Mouse (Mus musculus) cerebellum, adult 9-11 months (tissue): Measurements from ENCODE around the gene 4930519G04Rik.
"Not testable (repeated sequence)": the region's sequence is repeated elsewhere in the genome, so short reads cannot be mapped to it uniquely, and the experiment has no call there.

Experiments used
- DNase-seq: peaks from one replicate; pipeline ENCODE4 v3.0.0; 2022

4930519G04Rik gene

GRCm38 (mm10) chr5:114842674-114843073 is 10.8 kb upstream of the 4930519G04Rik start:
- DNase-seq: no peak

- DNase-seq: not testable (repeated sequence)
These were observed 9.1 kb upstream of the 4930519G04Rik start for GRCm38 (mm10) chr5:114844371-114844770.

GRCm38 (mm10) chr5:114851565-114852236 is 1.8 kb upstream of the 4930519G04Rik start:
- no peak for DNase-seq

- no peak for DNase-seq
These were observed 5.1 kb downstream of the 4930519G04Rik start, which contains the start of gene Gm9936 for GRCm38 (mm10) chr5:114858582-114858981. Gene Gm9936, minus strand, starts transcription at chr5:114858682.

- peak; percentile 75 for DNase-seq
These were observed 5.8 kb downstream of the 4930519G04Rik start for GRCm38 (mm10) chr5:114859253-114859652.

GRCm38 (mm10) chr5:114861730-114862129 is 8.3 kb downstream of the 4930519G04Rik start:
- no peak for DNase-seq

- DNase-seq: no peak
These were observed 11.3 kb downstream of the 4930519G04Rik start for GRCm38 (mm10) chr5:114864813-114865212.

GRCm38 (mm10) chr5:114865279-114865678 is 11.8 kb downstream of the 4930519G04Rik start:
- DNase-seq: no peak

GRCm38 (mm10) chr5:114875858-114876257 is 22.4 kb downstream of the 4930519G04Rik start:
- no peak for DNase-seq

GRCm38 (mm10) chr5:114876331-114876730 is 22.9 kb downstream of the 4930519G04Rik start:
- DNase-seq: no peak

- DNase-seq: no peak
These were observed 24.0 kb downstream of the 4930519G04Rik start for GRCm38 (mm10) chr5:114877487-114877886.

GRCm38 (mm10) chr5:114879399-114879798 is 25.9 kb downstream of the 4930519G04Rik start:
- no peak for DNase-seq

GRCm38 (mm10) chr5:114882319-114882718 is 28.9 kb downstream of the 4930519G04Rik start:
- not testable (repeated sequence) for DNase-seq

GRCm38 (mm10) chr5:114883022-114883421 is 29.6 kb downstream of the 4930519G04Rik start:
- no peak for DNase-seq

- no peak for DNase-seq
These were observed 33.3 kb downstream of the 4930519G04Rik start for GRCm38 (mm10) chr5:114886801-114887200.

GRCm38 (mm10) chr5:114888995-114889394 is 35.5 kb downstream of the 4930519G04Rik start:
- DNase-seq: no peak

GRCm38 (mm10) chr5:114895542-114895941 is 42.1 kb downstream of the 4930519G04Rik start:
- no peak for DNase-seq

- no peak for DNase-seq
These were observed 43.4 kb downstream of the 4930519G04Rik start, which contains the start of gene Oasl2 for GRCm38 (mm10) chr5:114896688-114897373. Gene Oasl2, plus strand, starts transcription at chr5:114896936.

- DNase-seq: no peak
These were observed 43.9 kb downstream of the 4930519G04Rik start for GRCm38 (mm10) chr5:114897374-114897793.

GRCm38 (mm10) chr5:114898857-114899256 is 45.4 kb downstream of the 4930519G04Rik start:
- no peak for DNase-seq

GRCm38 (mm10) chr5:114902413-114902812 is 48.9 kb downstream of the 4930519G04Rik start:
- no peak for DNase-seq

GRCm38 (mm10) chr5:114908598-114909305 is 55.3 kb downstream of the 4930519G04Rik start:
- no peak for DNase-seq

- DNase-seq: no peak
These were observed 60.2 kb downstream of the 4930519G04Rik start for GRCm38 (mm10) chr5:114913686-114914085.
